Mouse (Mus musculus) CH12.LX (cell line): Measurements from ENCODE around the gene St5. TPM values are rescaled to one million over a fixed set of nuclear protein-coding genes. Genes with fewer than 3 reads are reported as not detected.
A peak's percentile ranks its signal among the peaks of the same experiment; 100 is the strongest.

Experiments
- DNase-seq: peaks from one replicate; pipeline ENCODE4 v3.0.0-alpha.2; 2013; ENCODE audit errors: extremely low read depth
- H3K27ac ChIP-seq: 2 replicates; pipeline ENCODE4 v1.5.1; 2012; ENCODE audit warnings: low read depth, mild to moderate bottlenecking, control low read depth, moderate library complexity; ENCODE audit not compliant: insufficient read depth
- H3K27me3 ChIP-seq: replicated peaks from 2 replicates; pipeline ENCODE3; 2012; ENCODE audit warnings: inconsistent platforms
- H3K36me3 ChIP-seq, 2 experiments: replicated peaks in 1 of 2; 2 replicates each; pipeline versions ENCODE3 to v1.6.1; 2012; ENCODE audit warnings: inconsistent platforms in 1 of 2, low read length in 1 of 2, mild to moderate bottlenecking in 1 of 2, mixed read lengths in 1 of 2, moderate library complexity in 1 of 2; ENCODE audit not compliant: control insufficient read depth in 1 of 2, insufficient read depth in 1 of 2
- H3K4me1 ChIP-seq, 2 experiments: 2 replicates each; pipeline ENCODE4 v1.6.1; 2012; ENCODE audit warnings: inconsistent platforms in 1 of 2, moderate library complexity in 1 of 2; ENCODE audit not compliant: insufficient read depth in 2 of 2, control insufficient read depth in 1 of 2
- H3K4me2 ChIP-seq: 2 replicates; pipeline ENCODE4 v1.6.1; 2012; ENCODE audit warnings: low read depth, mild to moderate bottlenecking, control low read depth; ENCODE audit not compliant: poor library complexity, insufficient read depth, severe bottlenecking
- H3K4me3 ChIP-seq, 3 experiments: fragments of 150-350 bp in 1 of 3; sonication (generic) in 1 of 3; replicated peaks in 1 of 3; 2 replicates each; pipeline versions ENCODE3 to v1.5.1; 2011 to 2012; ENCODE audit warnings: low read depth in 2 of 3, low read length in 2 of 3, mild to moderate bottlenecking in 2 of 3, moderate library complexity in 2 of 3, control low read depth in 1 of 3, improper control_type of control experiment in 1 of 3, inconsistent platforms in 1 of 3, mixed read lengths in 1 of 3; ENCODE audit not compliant: poor library complexity in 1 of 3
- H3K79me2 ChIP-seq: replicated peaks from 2 replicates; pipeline ENCODE4 v1.6.1; 2012; ENCODE audit warnings: mild to moderate bottlenecking, moderate library complexity; ENCODE audit not compliant: control insufficient read depth, poor library complexity, insufficient read depth, severe bottlenecking; ENCODE audit errors: extremely low read depth
- H3K9ac ChIP-seq: 2 replicates; pipeline ENCODE4 v1.6.1; 2012; ENCODE audit warnings: low read depth, mild to moderate bottlenecking, control low read depth, moderate library complexity; ENCODE audit not compliant: insufficient read depth
- H3K9me3 ChIP-seq: replicated peaks from 2 replicates; pipeline ENCODE3; 2012; ENCODE audit warnings: low read length, inconsistent platforms, mixed read lengths
- CHD2 ChIP-seq: IDR thresholded peaks from 2 replicates; pipeline ENCODE4 v1.6.1; 2011; ENCODE audit warnings: low read length, improper control_type of control experiment
- EP300 ChIP-seq: IDR thresholded peaks from 2 replicates; pipeline ENCODE4 v1.6.1; 2011; ENCODE audit warnings: low read length, improper control_type of control experiment
- ETS1 ChIP-seq: conservative IDR thresholded peaks from 2 replicates; pipeline ENCODE4 v1.6.1; 2012; ENCODE audit warnings: low read depth, mild to moderate bottlenecking, inconsistent platforms, low read length, improper control_type of control experiment, moderate library complexity
- GABPA ChIP-seq: IDR thresholded peaks from 2 replicates; pipeline ENCODE4 v1.6.1; 2012; ENCODE audit warnings: low read depth, low read length, improper control_type of control experiment, inconsistent platforms; ENCODE audit not compliant: insufficient replicate concordance
- IRF4 ChIP-seq: IDR thresholded peaks from 2 replicates; pipeline ENCODE4 v1.6.1; 2014; ENCODE audit warnings: low read depth, mild to moderate bottlenecking, inconsistent platforms, low read length, improper control_type of control experiment
- JUN ChIP-seq: IDR thresholded peaks from 2 replicates; pipeline ENCODE4 v1.6.1; 2011; ENCODE audit warnings: low read depth, mild to moderate bottlenecking, low read length, improper control_type of control experiment, moderate library complexity; ENCODE audit not compliant: insufficient read depth
- MAX ChIP-seq: IDR thresholded peaks from 2 replicates; pipeline ENCODE4 v1.6.1; 2011; ENCODE audit warnings: low read length, improper control_type of control experiment
- MYC ChIP-seq: IDR thresholded peaks from 2 replicates; pipeline ENCODE4 v1.6.1; 2011; ENCODE audit warnings: low read depth, mild to moderate bottlenecking, improper control_type of control experiment, low read length
- NELFE ChIP-seq: IDR thresholded peaks from 2 replicates; pipeline ENCODE4 v1.6.1; 2011; ENCODE audit warnings: low read depth, low read length, improper control_type of control experiment
- RCOR1 ChIP-seq: conservative IDR thresholded peaks from 2 replicates; pipeline ENCODE4 v1.6.1; 2012; ENCODE audit warnings: low read depth, mild to moderate bottlenecking, inconsistent platforms, low read length, improper control_type of control experiment
- TBP ChIP-seq: conservative IDR thresholded peaks from 2 replicates; pipeline ENCODE4 v1.6.1; 2011; ENCODE audit warnings: low read depth, low read length, improper control_type of control experiment
- TCF12 ChIP-seq: IDR thresholded peaks from 2 replicates; pipeline ENCODE4 v1.6.1; 2014; ENCODE audit warnings: low read depth, mild to moderate bottlenecking, inconsistent platforms, low read length, improper control_type of control experiment
- UBTF ChIP-seq: IDR thresholded peaks from 2 replicates; pipeline ENCODE4 v1.6.1; 2012; ENCODE audit warnings: low read depth, mild to moderate bottlenecking, inconsistent platforms, low read length, improper control_type of control experiment, moderate library complexity
- USF1 ChIP-seq: IDR thresholded peaks from 2 replicates; pipeline ENCODE4 v1.6.1; 2014; ENCODE audit warnings: low read depth, mild to moderate bottlenecking, inconsistent platforms, low read length, improper control_type of control experiment
- USF2 ChIP-seq: conservative IDR thresholded peaks from 2 replicates; pipeline ENCODE4 v1.6.1; 2011; ENCODE audit warnings: low read depth, low read length, improper control_type of control experiment
- ZMIZ1 ChIP-seq: IDR thresholded peaks from 2 replicates; pipeline ENCODE4 v1.6.1; 2012; ENCODE audit warnings: low read depth, mild to moderate bottlenecking, inconsistent platforms, low read length, improper control_type of control experiment
- dilution Hi-C: fragments of 300-500 bp; cut with MboI; formaldehyde crosslinking; loops from 2 replicates; pipeline ENCODE4 v1.14.3; 2020; ENCODE audit warnings: low sequenced_read_pairs; ENCODE audit not compliant: extremely low pct_unique_long_range_greater_than_20kb, extremely low pct_ligation_motif_present
- in situ Hi-C: fragments of 300-500 bp; cut with MboI; formaldehyde crosslinking; loops from 3 replicates; pipeline ENCODE4 v1.14.3; 2019; ENCODE audit warnings: low sequenced_read_pairs, low pct_ligation_motif_present, low pct_unique_long_range_greater_than_20kb, mixed read lengths
- polyA plus RNA-seq: library from polyadenylated mRNA; unstranded; fragments of >175 nt; gene quantifications from 2 replicates; pipeline ENCODE4 v1.2.1, GENCODE M21; 2012; ENCODE audit warnings: low read depth; ENCODE audit not compliant: insufficient read length
- total RNA-seq, 2 experiments: library from RNA; depleted of rRNA; stranded (reverse); fragments of 300-350 nt in 1 of 2; fragments of >200 nt in 1 of 2; gene quantifications; 2 replicates each; pipeline ENCODE4 v1.2.3; 2012 to 2014

The St5 gene
- total and polyA plus RNA-seq, 3 experiments, result 1.3 to 3.4 (median 1.6) TPM

DNA sequence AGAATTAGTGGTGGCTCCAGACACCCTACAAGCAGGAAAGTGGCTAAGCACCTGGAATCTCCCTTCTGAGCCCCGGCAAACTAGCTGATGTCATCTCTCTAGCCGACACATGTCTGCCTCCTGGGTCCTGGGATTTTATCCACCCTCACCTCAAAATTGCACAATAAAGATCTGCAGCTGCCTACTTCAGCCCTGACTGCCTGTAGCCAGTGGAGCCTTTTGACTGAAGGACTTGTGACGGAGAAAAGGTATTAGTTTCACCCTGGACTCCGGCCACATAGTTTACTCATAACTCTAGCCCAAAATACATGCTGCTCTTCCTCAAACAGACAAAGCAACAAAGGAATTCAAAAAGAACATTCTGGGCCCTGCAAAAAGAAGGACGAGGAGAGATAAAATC is 66.0 kb downstream of the St5 start:
- in situ Hi-C loops, result no loop called here
- H3K9me3 ChIP-seq, result no peaks in the 10 kb centered on the region
- peak overlapping the region; percentile 39; the same call in 1 of the 2 replicates for H3K4me2 ChIP-seq
- H3K36me3 ChIP-seq, result no peaks in the 10 kb centered on the region
- H3K27me3 ChIP-seq, result no peaks in the 10 kb centered on the region
- H3K9ac ChIP-seq, result peak overlapping the region; percentile 45; the same call in 1 of the 2 replicates
- H3K27ac ChIP-seq, result no peak overlapping the region
- no peak for TF ChIP-seq ZMIZ1
- no peak for TF ChIP-seq UBTF
- TF ChIP-seq GABPA, result no peak
- TF ChIP-seq ETS1, result no peak
- TF ChIP-seq RCOR1, result no peak
- no peak for TF ChIP-seq NELFE
- TF ChIP-seq EP300, result no peak
- no peak for TF ChIP-seq USF1
- TF ChIP-seq TBP, result no peak
- no peak for TF ChIP-seq USF2
- no peak for TF ChIP-seq CHD2
- dilution Hi-C loops, result no loop called here
- H3K4me1 ChIP-seq, result peaks cover 9 to 18% of the 10 kb centered on the region in 2 experiments; a peak in 3 of 4 replicates
- H3K79me2 ChIP-seq, result no peaks in the 10 kb centered on the region; the same call in 1 of the 2 replicates
- no peak overlapping the region for H3K4me3 ChIP-seq
- DNase-seq, result no peak

GRCm38 (mm10) chr7:109636086-109636792 is 67.2 kb downstream of the St5 start:
- Histone ChIP-seq H3K9ac (peak overlapping the region; percentile 45; the same call in 1 of the 2 replicates), H3K27ac (no peak overlapping the region), H3K27me3 (no peaks in the 10 kb centered on the region), H3K79me2 (no peaks in the 10 kb centered on the region; the same call in 1 of the 2 replicates), H3K4me2 (peak overlapping the region; percentile 39; the same call in 1 of the 2 replicates), H3K4me3 (no peak overlapping the region), H3K36me3 (no peaks in the 10 kb centered on the region), H3K9me3 (no peaks in the 10 kb centered on the region), H3K4me1 (peaks cover 9 to 13% of the 10 kb centered on the region in 2 experiments)
- dilution Hi-C loops (no loop called here), in situ Hi-C loops (no loop called here)
- DNase-seq, result no peak
- TF ChIP-seq EP300, result no peak
- TF ChIP-seq TBP, result no peak
- no peak for TF ChIP-seq MYC
- no peak for TF ChIP-seq RCOR1
- no peak for TF ChIP-seq IRF4
- no peak for TF ChIP-seq TCF12
- TF ChIP-seq MAX, result no peak
- TF ChIP-seq JUN, result no peak
